Mouse (Mus musculus) erythroblast, embryonic 14.5 days (primary cell): ENCODE results near the gene Dirc2.

ENCODE experiments used
- GATA1 ChIP-seq: IDR thresholded peaks from 2 replicates; pipeline ENCODE4 v1.6.1; 2012; ENCODE audit warnings: low read length, inconsistent platforms, mixed read lengths
- TAL1 ChIP-seq: IDR thresholded peaks from 3 replicates; pipeline ENCODE4 v1.6.1; 2012; ENCODE audit warnings: low read length, inconsistent platforms, mixed read lengths

DNA sequence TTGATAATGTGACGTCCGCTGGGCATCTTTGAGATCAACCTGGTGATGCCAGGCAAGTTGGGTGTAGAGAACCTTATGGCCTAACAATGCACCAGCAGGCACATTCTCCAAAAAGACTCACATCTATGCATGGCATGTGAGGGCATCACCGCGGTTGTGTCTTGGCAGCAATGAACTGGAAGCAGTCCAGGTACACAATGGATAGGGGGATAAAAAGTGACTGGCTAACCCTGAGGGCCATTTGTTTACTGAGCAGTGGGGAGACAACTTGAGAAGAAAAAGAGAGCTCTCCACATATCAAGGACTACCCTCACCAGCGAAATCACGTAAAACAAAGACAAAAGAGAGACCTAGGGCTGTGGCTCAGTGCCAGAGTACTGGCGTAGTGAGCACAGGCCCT lies 37.1 kb downstream of the Dirc2 start:
- no peak for TF ChIP-seq GATA1
- TF ChIP-seq TAL1 = no peak
